Mouse (Mus musculus) midbrain, embryonic 13.5 days (tissue): ENCODE data around the gene Mlx. TPM values are rescaled to one million over a fixed set of nuclear protein-coding genes. Genes with fewer than 3 reads are reported as not detected.

Experiments used
- ATAC-seq: fragments of 200-750 bp; cut with Nextera tagmentation; 2 replicates; pipeline ENCODE4 v1.8.0; 2017; ENCODE audit warnings: mild to moderate bottlenecking, moderate TSS enrichment, moderate library complexity
- H3K27ac ChIP-seq: fragments of 300-500 bp; sonication (generic); 2 replicates; pipeline ENCODE4 v1.5.1; 2015; ENCODE audit warnings: inconsistent platforms, mild to moderate bottlenecking, moderate library complexity
- H3K27me3 ChIP-seq: fragments of 300-500 bp; sonication (generic); 2 replicates; pipeline ENCODE4 v1.6.1; 2015; ENCODE audit warnings: mild to moderate bottlenecking, inconsistent platforms
- H3K36me3 ChIP-seq: fragments of 300-500 bp; sonication (generic); 2 replicates; pipeline ENCODE4 v1.6.1; 2015; ENCODE audit warnings: mild to moderate bottlenecking, inconsistent platforms
- H3K4me1 ChIP-seq: fragments of 300-500 bp; sonication (generic); replicated peaks from 2 replicates; pipeline ENCODE4 v1.6.1; 2015; ENCODE audit warnings: inconsistent platforms
- H3K4me2 ChIP-seq: fragments of 300-500 bp; sonication (generic); replicated peaks from 2 replicates; pipeline ENCODE4 v1.6.1; 2015; ENCODE audit warnings: moderate library complexity, mild to moderate bottlenecking, inconsistent platforms
- H3K4me3 ChIP-seq: fragments of 300-500 bp; sonication (generic); replicated peaks from 2 replicates; pipeline ENCODE4 v1.5.1; 2015; ENCODE audit warnings: mild to moderate bottlenecking, inconsistent platforms
- H3K9ac ChIP-seq: fragments of 300-500 bp; sonication (generic); replicated peaks from 2 replicates; pipeline ENCODE4 v1.6.1; 2015; ENCODE audit warnings: mild to moderate bottlenecking, inconsistent platforms
- H3K9me3 ChIP-seq: fragments of 300-500 bp; sonication (generic); 2 replicates; pipeline ENCODE4 v1.6.1; 2016; ENCODE audit warnings: mild to moderate bottlenecking, inconsistent platforms
- WGBS: fragments of 180-500 bp; shearing (Covaris S2); methylation state at CpG from one replicate; pipeline ENCODE4 v1.1.7; 2015; 5-methylcytosine and 5-hydroxymethylcytosine counted together
- polyA plus RNA-seq: library from polyadenylated mRNA; unstranded; fragments of >200 nt; fragmentation: Nextera tagmentation; extraction: Ambion mirVana; gene quantifications from 2 replicates; pipeline ENCODE4 v1.2.1, GENCODE M21; 2015

The Mlx gene
- polyA plus RNA-seq = 85.9 and 90.9 TPM in 2 replicates

GRCm38 (mm10) chr11:101086756-101087681 is at the start of gene Mlx:
Gene Mlx, plus strand, starts transcription at chr11:101087277.
- H3K4me2 ChIP-seq = peak within 1 kb of the TSS; percentile 96
- H3K27me3 ChIP-seq = no peaks in the 10 kb centered on the region
- H3K27ac ChIP-seq = peak within 1 kb of the TSS; percentile 88
- peak within 1 kb of the TSS; percentile 91 for H3K9ac ChIP-seq
- H3K9me3 ChIP-seq = no peaks in the 10 kb centered on the region
- peaks cover 41% of the 10 kb centered on the region for H3K4me1 ChIP-seq
- peak; percentile 82 for ATAC-seq
- 1% methylated on average over 52 of the region's 52 CpGs for WGBS
- peak within 1 kb of the TSS; percentile 79 for H3K4me3 ChIP-seq
- H3K36me3 ChIP-seq = peaks cover 41% of the 10 kb centered on the region

- H3K36me3 ChIP-seq = peaks cover 94% of the 10 kb centered on the region
- 87% methylated on average over 10 of the region's 10 CpGs for WGBS
These were observed 49.3 kb upstream of the Mlx start for GRCm38 (mm10) chr11:101037795-101038194.

GRCm38 (mm10) chr11:101045826-101046225 is 41.3 kb upstream of the Mlx start:
- WGBS = 92% methylated on average over 4 of the region's 4 CpGs

More at GRCm38 (mm10) chr11:101037795-101038194, 49.3 kb upstream of the Mlx start:
- no peak overlapping the region for H3K4me2 ChIP-seq
- no peak overlapping the region for H3K9ac ChIP-seq
- H3K9me3 ChIP-seq = no peaks in the 10 kb centered on the region
- no peak overlapping the region for H3K27ac ChIP-seq
- no peaks in the 10 kb centered on the region for H3K4me1 ChIP-seq
- no peak overlapping the region for H3K4me3 ChIP-seq
- H3K27me3 ChIP-seq = no peaks in the 10 kb centered on the region
- no peak for ATAC-seq

GRCm38 (mm10) chr11:101046440-101046839 is 40.6 kb upstream of the Mlx start:
- Histone ChIP-seq H3K4me3 (no peak overlapping the region), H3K4me2 (no peak overlapping the region), H3K4me1 (no peaks in the 10 kb centered on the region), H3K9me3 (no peaks in the 10 kb centered on the region), H3K27me3 (no peaks in the 10 kb centered on the region), H3K27ac (no peak overlapping the region), H3K36me3 (peaks cover 98% of the 10 kb centered on the region), H3K9ac (no peak overlapping the region)
- no peak for ATAC-seq
- 69% methylated on average over 9 of the region's 9 CpGs for WGBS

More at GRCm38 (mm10) chr11:101045826-101046225, 41.3 kb upstream of the Mlx start:
- Histone ChIP-seq H3K4me2 (no peak overlapping the region), H3K36me3 (peaks cover 98% of the 10 kb centered on the region), H3K9ac (no peak overlapping the region), H3K4me3 (no peak overlapping the region), H3K27me3 (no peaks in the 10 kb centered on the region), H3K9me3 (no peaks in the 10 kb centered on the region), H3K4me1 (no peaks in the 10 kb centered on the region), H3K27ac (no peak overlapping the region)
- no peak for ATAC-seq

DNA sequence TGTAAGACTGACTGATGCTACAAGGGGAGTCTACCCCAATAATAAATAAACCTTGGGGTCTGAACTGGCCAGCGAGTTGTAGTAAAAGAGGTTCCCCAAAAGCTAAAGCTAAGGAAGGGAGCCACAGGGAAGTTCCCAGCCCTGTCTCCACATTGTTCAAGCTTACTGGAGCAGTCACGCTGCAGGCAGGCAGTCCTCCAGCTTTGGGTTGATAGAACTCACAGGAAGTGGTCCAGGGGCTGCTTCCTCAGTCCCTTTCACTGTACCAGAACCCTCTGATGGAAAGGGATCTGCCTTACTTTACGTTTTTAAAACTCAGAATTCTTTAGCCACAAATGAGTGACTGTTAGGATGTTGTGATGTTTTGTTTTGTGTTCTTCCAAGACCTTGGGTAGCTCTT is 39.6 kb upstream of the Mlx start:
- Histone ChIP-seq H3K36me3 (peaks cover 98% of the 10 kb centered on the region), H3K4me3 (no peak overlapping the region), H3K9ac (no peak overlapping the region), H3K27ac (no peak overlapping the region), H3K9me3 (no peaks in the 10 kb centered on the region), H3K4me2 (no peak overlapping the region), H3K4me1 (no peaks in the 10 kb centered on the region), H3K27me3 (no peaks in the 10 kb centered on the region)
- WGBS = 87% methylated on average over 3 of the region's 3 CpGs
- no peak for ATAC-seq

- no peaks in the 10 kb centered on the region for H3K27me3 ChIP-seq
- H3K4me3 ChIP-seq = no peak overlapping the region
- H3K9me3 ChIP-seq = no peaks in the 10 kb centered on the region; the same call in 1 of the 2 replicates
- no peaks in the 10 kb centered on the region for H3K4me1 ChIP-seq
- H3K9ac ChIP-seq = no peak overlapping the region
- peaks cover 96% of the 10 kb centered on the region for H3K36me3 ChIP-seq
- H3K27ac ChIP-seq = no peak overlapping the region
- H3K4me2 ChIP-seq = no peak overlapping the region
- no peak for ATAC-seq
- WGBS = 92% methylated on average over 9 of the region's 9 CpGs
These were observed 36.7 kb upstream of the Mlx start for GRCm38 (mm10) chr11:101050359-101050758.

- Histone ChIP-seq H3K27ac (no peak overlapping the region), H3K36me3 (peaks cover 96% of the 10 kb centered on the region), H3K9ac (no peak overlapping the region), H3K4me3 (no peak overlapping the region), H3K27me3 (no peaks in the 10 kb centered on the region), H3K9me3 (no peaks in the 10 kb centered on the region; the same call in 1 of the 2 replicates), H3K4me1 (no peaks in the 10 kb centered on the region), H3K4me2 (no peak overlapping the region)
- ATAC-seq = no peak
- 83% methylated on average over 6 of the region's 6 CpGs for WGBS
These were observed 36.0 kb upstream of the Mlx start for GRCm38 (mm10) chr11:101051051-101051493.

DNA sequence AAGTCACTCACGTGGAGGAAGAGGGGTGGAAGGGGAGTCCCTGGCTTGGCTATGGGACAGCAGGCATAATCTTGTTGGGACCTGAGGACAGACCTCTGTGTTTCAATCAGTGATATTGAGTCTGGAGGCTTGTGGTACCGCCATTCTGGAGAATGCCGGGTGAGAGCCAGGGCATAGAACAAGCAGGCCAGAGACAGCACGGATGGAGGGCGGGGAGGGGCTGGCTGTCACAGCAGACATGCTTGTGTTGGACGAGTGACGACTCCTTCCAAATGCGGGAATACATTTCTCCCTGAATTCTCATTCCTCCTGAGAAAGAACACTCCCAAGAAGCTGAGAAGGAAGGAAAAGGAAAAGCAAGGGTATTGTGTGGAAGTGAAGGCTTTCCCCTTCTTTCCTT is 35.5 kb upstream of the Mlx start:
- WGBS = 89% methylated on average over 8 of the region's 8 CpGs
- Histone ChIP-seq H3K9ac (no peak overlapping the region), H3K9me3 (no peaks in the 10 kb centered on the region; the same call in 1 of the 2 replicates), H3K27me3 (no peaks in the 10 kb centered on the region), H3K4me2 (no peak overlapping the region), H3K4me3 (no peak overlapping the region), H3K4me1 (no peaks in the 10 kb centered on the region), H3K27ac (no peak overlapping the region), H3K36me3 (peaks cover 95% of the 10 kb centered on the region)
- ATAC-seq = no peak

- Histone ChIP-seq H3K9me3 (no peaks in the 10 kb centered on the region; the same call in 1 of the 2 replicates), H3K4me1 (no peaks in the 10 kb centered on the region), H3K36me3 (peaks cover 94% of the 10 kb centered on the region), H3K27ac (no peak overlapping the region), H3K9ac (no peak overlapping the region), H3K4me2 (no peak overlapping the region), H3K4me3 (no peak overlapping the region), H3K27me3 (no peaks in the 10 kb centered on the region)
- no peak for ATAC-seq
- WGBS = 91% methylated on average over 10 of the region's 10 CpGs
These were observed 34.2 kb upstream of the Mlx start for GRCm38 (mm10) chr11:101052751-101053473.

- no peaks in the 10 kb centered on the region; the same call in 1 of the 2 replicates for H3K9me3 ChIP-seq
- no peaks in the 10 kb centered on the region for H3K27me3 ChIP-seq
- no peak overlapping the region for H3K9ac ChIP-seq
- H3K36me3 ChIP-seq = peaks cover 94% of the 10 kb centered on the region
- no peak overlapping the region for H3K4me3 ChIP-seq
- ATAC-seq = no peak
- no peak overlapping the region for H3K4me2 ChIP-seq
- no peaks in the 10 kb centered on the region for H3K4me1 ChIP-seq
- 100% methylated on average over 1 of the region's 1 CpGs for WGBS
- no peak overlapping the region for H3K27ac ChIP-seq
These were observed 33.1 kb upstream of the Mlx start for GRCm38 (mm10) chr11:101053974-101054373.

DNA sequence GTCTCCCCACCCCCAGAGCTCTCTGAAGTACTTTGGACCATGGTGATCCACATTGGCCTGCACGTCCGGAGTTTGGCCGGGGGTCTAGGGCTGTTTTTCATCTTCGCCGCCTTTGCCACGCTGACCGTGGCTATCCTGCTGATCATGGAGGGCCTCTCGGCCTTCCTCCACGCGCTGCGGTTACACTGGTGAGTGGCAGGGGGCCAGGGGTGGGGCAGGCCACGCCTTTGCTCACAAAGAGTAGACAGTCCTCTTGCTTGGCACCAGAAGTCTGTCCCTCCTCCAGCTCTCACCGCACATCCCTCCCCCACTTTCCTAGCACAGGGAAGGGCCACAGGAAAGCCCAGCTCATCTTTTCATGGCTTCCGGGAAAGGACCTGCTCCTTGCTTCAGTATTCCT is 31.7 kb upstream of the Mlx start:
- Histone ChIP-seq H3K27me3 (no peaks in the 10 kb centered on the region), H3K4me1 (no peaks in the 10 kb centered on the region), H3K9me3 (no peaks in the 10 kb centered on the region; the same call in 1 of the 2 replicates), H3K36me3 (peaks cover 95% of the 10 kb centered on the region), H3K27ac (no peak overlapping the region), H3K9ac (no peak overlapping the region), H3K4me2 (no peak overlapping the region), H3K4me3 (no peak overlapping the region)
- no peak for ATAC-seq
- 85% methylated on average over 14 of the region's 14 CpGs for WGBS

DNA sequence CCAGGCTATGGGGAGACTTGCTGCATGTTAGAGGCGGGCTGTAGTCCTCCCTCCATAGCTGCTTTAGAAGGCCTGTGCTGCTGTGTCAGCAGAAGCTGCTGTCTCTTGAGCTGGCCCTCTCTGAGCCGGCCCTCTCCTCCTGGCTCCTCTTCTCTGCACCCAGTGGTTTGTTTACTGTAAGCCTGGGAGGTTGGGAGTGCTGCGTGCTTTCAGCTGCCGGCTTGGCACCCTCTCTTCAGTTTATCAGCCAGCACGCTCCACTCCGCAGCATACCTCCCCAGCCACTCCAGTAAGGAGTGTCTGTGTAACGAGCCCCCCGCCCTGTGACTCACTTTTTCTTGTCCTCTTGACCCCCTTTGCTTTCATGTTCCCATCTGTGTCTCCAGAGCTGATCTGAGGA is 30.2 kb upstream of the Mlx start:
- H3K4me1 ChIP-seq = no peaks in the 10 kb centered on the region
- peaks cover 95% of the 10 kb centered on the region for H3K36me3 ChIP-seq
- H3K27ac ChIP-seq = no peak overlapping the region

More for the DNA sequence above, 30.2 kb upstream of the Mlx start:
- no peaks in the 10 kb centered on the region for H3K27me3 ChIP-seq
- WGBS = 57% methylated on average over 8 of the region's 8 CpGs
- no peaks in the 10 kb centered on the region; the same call in 1 of the 2 replicates for H3K9me3 ChIP-seq
- no peak overlapping the region for H3K4me2 ChIP-seq
- no peak overlapping the region for H3K9ac ChIP-seq
- ATAC-seq = no peak
- H3K4me3 ChIP-seq = no peak overlapping the region
